Mouse (Mus musculus): ENCODE data around the gene Wdr64.

DNA sequence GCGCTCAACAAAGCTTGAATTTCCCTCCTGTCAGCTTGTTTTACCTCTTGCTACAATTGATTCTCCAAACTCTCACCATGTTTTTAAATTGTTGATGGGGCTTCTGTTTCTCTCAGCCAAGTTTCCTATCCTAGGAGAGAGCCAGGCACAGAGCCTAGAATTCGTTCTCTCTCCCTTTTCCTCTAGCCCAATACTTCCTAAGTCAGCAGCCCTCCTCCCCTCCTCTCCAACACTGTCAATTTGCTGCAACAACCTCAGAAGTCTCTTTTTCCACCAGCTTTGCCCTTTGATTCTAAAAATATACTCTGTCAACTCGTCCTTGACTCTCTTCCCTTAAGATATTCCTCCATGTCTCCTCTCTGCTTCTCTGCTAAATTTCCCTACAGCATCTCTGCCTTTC is 982 bp downstream of the Wdr64 start:
- TF ChIP-seq CTCF (IDR thresholded peaks at IDR 0.05; ENCODE audit: low read depth, low read length) (no peak), POLR2AphosphoS5 (IDR thresholded peaks at IDR 0.05; ENCODE audit: insufficient replicate concordance, low read depth, low read length) (no peak), GATA1 (IDR thresholded peaks at IDR 0.05; ENCODE audit: borderline replicate concordance, low read length) (no peak), GATA2 (IDR thresholded peaks at IDR 0.05; ENCODE audit: borderline replicate concordance, low read depth, low read length) (no peak)

Data from G1E (cell line).